Mouse (Mus musculus) heart, embryonic 14.5 days (tissue): ENCODE results near the gene Ccdc63. TPM values are rescaled to one million over a fixed set of nuclear protein-coding genes. Genes with fewer than 3 reads are reported as not detected.

ENCODE experiments used
- ATAC-seq: fragments of 200-750 bp; cut with Nextera tagmentation; 2 replicates; pipeline ENCODE4 v1.8.0; 2017; ENCODE audit warnings: low read depth, moderate TSS enrichment; ENCODE audit not compliant: insufficient number of reproducible peaks, insufficient read depth, low FRiP score
- H3K27ac ChIP-seq, 2 experiments: fragments of 200-500 bp in 1 of 2; fragments of 300-500 bp in 1 of 2; sonication (generic) in 1 of 2; replicated peaks in 1 of 2; 2 replicates each; pipeline ENCODE4 v1.5.1; 2012 to 2014; ENCODE audit warnings: low read depth in 2 of 2, low read length in 2 of 2, control low read depth in 1 of 2, mild to moderate bottlenecking in 1 of 2, mixed read lengths in 1 of 2; ENCODE audit not compliant: control insufficient read depth in 1 of 2, insufficient read depth in 1 of 2
- H3K27me3 ChIP-seq: fragments of 300-500 bp; sonication (generic); 2 replicates; pipeline ENCODE4 v1.6.1; 2014; ENCODE audit warnings: mild to moderate bottlenecking, low read length, control low read depth; ENCODE audit not compliant: control insufficient read depth, insufficient read depth
- H3K36me3 ChIP-seq: fragments of 300-500 bp; sonication (generic); 2 replicates; pipeline ENCODE4 v1.6.1; 2014; ENCODE audit warnings: mild to moderate bottlenecking, control low read depth, low read length, mixed read lengths; ENCODE audit not compliant: control insufficient read depth, insufficient read depth
- H3K4me1 ChIP-seq, 2 experiments: fragments of 200-500 bp in 1 of 2; fragments of 300-500 bp in 1 of 2; sonication (generic) in 1 of 2; 2 replicates each; pipeline ENCODE4 v1.6.1; 2012 to 2014; ENCODE audit warnings: low read length in 2 of 2, control low read depth in 1 of 2, mixed read lengths in 1 of 2; ENCODE audit not compliant: control insufficient read depth in 2 of 2, insufficient read depth in 2 of 2
- H3K4me2 ChIP-seq: fragments of 300-500 bp; sonication (generic); 2 replicates; pipeline ENCODE4 v1.6.1; 2014; ENCODE audit warnings: mild to moderate bottlenecking, low read length
- H3K4me3 ChIP-seq, 2 experiments: fragments of 200-500 bp in 1 of 2; fragments of 300-500 bp in 1 of 2; sonication (generic) in 1 of 2; 2 replicates each; pipeline ENCODE4 v1.5.1; 2012 to 2014; ENCODE audit warnings: low read length in 2 of 2, mild to moderate bottlenecking in 2 of 2, control low read depth in 1 of 2, low read depth in 1 of 2, moderate library complexity in 1 of 2; ENCODE audit not compliant: control insufficient read depth in 1 of 2, insufficient read depth in 1 of 2
- H3K9ac ChIP-seq: fragments of 300-500 bp; sonication (generic); 2 replicates; pipeline ENCODE4 v1.6.1; 2014; ENCODE audit warnings: mild to moderate bottlenecking, low read length
- H3K9me3 ChIP-seq: fragments of 300-500 bp; sonication (generic); 2 replicates; pipeline ENCODE4 v1.6.1; 2016; ENCODE audit warnings: low read length, control low read depth; ENCODE audit not compliant: control insufficient read depth
- WGBS: fragments of 180-500 bp; shearing (Covaris S2); extraction: QIAGEN DNeasy Blood & Tissue Kit; methylation state at CpG from one replicate; pipeline ENCODE4 v1.1.7; 2014; 5-methylcytosine and 5-hydroxymethylcytosine counted together
- polyA plus RNA-seq: library from polyadenylated mRNA; unstranded; fragments of >200 nt; fragmentation: Nextera tagmentation; extraction: Ambion mirVana; gene quantifications from 2 replicates; pipeline ENCODE4 v1.2.1, GENCODE M21; 2014

Gene Ccdc63
- polyA plus RNA-seq, 1 experiment from 2014 or later = 0.85 TPM

DNA sequence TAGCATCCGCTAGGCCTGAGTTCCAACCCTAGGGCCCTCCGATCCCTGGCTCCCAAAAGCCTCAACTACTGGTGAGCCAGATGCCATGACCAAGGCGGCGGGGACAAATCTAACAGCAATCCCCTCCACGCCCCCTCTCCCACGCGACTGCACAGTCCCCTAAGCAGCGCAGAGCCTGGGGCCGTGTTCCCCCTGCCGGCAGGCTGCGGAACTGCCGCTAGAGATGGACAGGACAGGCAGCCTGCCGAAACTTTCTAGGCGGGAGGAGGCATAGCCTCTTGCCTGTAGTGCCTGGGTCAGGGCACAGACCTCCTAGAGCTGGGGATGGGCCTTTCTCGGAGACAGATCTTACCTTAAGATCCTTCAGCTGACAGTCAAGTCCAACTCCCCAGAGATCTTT, 49.6 kb downstream of the Ccdc63 start:
- H3K36me3 ChIP-seq = no peaks in the 10 kb centered on the region
- no peak overlapping the region for H3K4me2 ChIP-seq
- 0 out of 2 replicates have a peak overlapping the region, but pooled peaks have one; percentile 5 for H3K9ac ChIP-seq
- no peaks in the 10 kb centered on the region for H3K27me3 ChIP-seq
- WGBS = 26% methylated on average over 15 of the region's 15 CpGs
- 0 out of 2 replicates have a peak, but pooled peaks cover 3% of the 10 kb centered on the region for H3K9me3 ChIP-seq
- no peak overlapping the region for H3K4me3 ChIP-seq
- H3K27ac ChIP-seq = peak overlapping the region; percentile 5 to 96; a peak in 2 of 4 replicates
- peaks cover 21 to 28% of the 10 kb centered on the region in 2 experiments for H3K4me1 ChIP-seq
- ATAC-seq = no peak

DNA sequence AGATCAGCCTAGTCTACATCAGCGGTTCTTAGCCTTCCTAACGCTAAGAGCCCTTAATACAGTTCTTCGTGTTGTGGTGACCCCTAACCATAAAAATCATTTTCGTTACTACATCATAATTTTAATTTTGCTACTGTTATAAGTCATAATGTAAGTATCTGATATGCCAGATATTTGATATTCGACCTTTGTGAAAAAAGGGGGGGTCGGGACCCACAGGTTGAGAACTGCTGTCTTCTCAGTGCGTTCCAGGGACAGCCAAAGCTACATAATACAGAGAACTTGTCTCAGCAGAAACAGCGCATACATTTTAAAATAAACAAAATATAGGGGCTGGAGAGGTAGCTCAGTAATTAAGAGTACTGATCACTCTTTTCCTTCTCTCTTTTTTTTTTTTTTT, 51.0 kb downstream of the Ccdc63 start:
- no peak overlapping the region for H3K27ac ChIP-seq
- WGBS = 83% methylated on average over 8 of the region's 8 CpGs
- H3K36me3 ChIP-seq = no peaks in the 10 kb centered on the region
- no peak overlapping the region for H3K4me3 ChIP-seq
- peaks cover 30 to 31% of the 10 kb centered on the region in 2 experiments for H3K4me1 ChIP-seq
- ATAC-seq = no peak
- no peaks in the 10 kb centered on the region for H3K27me3 ChIP-seq
- 0 out of 2 replicates have a peak, but pooled peaks cover 3% of the 10 kb centered on the region for H3K9me3 ChIP-seq
- H3K9ac ChIP-seq = no peak overlapping the region
- no peak overlapping the region for H3K4me2 ChIP-seq

DNA sequence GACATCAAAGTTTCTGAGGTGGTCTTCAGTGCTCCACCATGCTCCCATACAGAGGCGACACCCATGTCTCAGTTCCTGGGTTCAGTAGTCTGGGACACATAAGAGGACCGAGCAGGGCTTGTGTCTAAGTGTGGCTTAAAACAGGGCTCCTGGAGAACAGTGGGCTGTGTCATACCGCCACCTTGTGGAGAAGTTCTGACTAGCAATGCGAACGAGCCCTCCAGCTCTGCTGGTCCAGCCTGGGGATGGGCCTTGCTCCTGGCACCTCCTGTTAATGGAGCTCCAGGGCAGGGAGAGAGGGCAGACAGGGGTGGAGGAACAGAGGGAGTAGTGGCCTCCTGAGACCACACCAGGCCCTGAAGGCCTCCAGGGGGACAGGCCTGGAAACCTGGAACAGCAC, 51.7 kb downstream of the Ccdc63 start:
- H3K27me3 ChIP-seq = no peaks in the 10 kb centered on the region
- peaks cover 26 to 30% of the 10 kb centered on the region in 2 experiments for H3K4me1 ChIP-seq
- H3K9me3 ChIP-seq = 0 out of 2 replicates have a peak, but pooled peaks cover 3% of the 10 kb centered on the region
- no peak overlapping the region for H3K4me2 ChIP-seq
- H3K4me3 ChIP-seq = no peak overlapping the region
- no peak for ATAC-seq
- H3K9ac ChIP-seq = no peak overlapping the region
- 4% methylated on average over 5 of the region's 5 CpGs for WGBS
- no peak overlapping the region for H3K27ac ChIP-seq
- no peaks in the 10 kb centered on the region for H3K36me3 ChIP-seq

DNA sequence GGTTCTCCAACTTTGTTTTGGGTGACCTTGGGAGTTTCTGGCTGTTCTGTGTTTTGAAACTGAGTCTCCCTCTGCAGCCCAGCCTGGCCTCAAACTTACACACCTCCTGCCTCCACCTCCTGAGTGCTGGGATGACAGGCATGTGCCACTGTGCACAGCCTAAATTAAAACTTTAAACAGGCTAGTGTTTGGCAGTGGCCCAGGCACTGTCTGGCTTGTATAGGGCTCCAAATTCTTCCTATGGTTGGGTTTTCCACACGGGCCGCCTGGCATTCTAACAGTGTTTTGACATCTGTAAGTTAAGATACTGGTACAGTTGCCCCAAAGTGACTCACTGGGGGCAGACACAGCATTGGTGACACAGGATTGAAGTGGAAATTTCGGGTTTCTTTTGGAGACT, 54.5 kb downstream of the Ccdc63 start:
- Histone ChIP-seq H3K27ac (peak overlapping the region; percentile 45 to 70), H3K9me3 (no peaks in the 10 kb centered on the region), H3K36me3 (no peaks in the 10 kb centered on the region), H3K4me3 (no peak overlapping the region), H3K4me1 (peaks cover 11 to 20% of the 10 kb centered on the region in 2 experiments), H3K9ac (peak overlapping the region; percentile 56; the same call in 1 of the 2 replicates), H3K4me2 (no peak overlapping the region), H3K27me3 (no peaks in the 10 kb centered on the region)
- no peak for ATAC-seq
- WGBS = 44% methylated on average over 3 of the region's 3 CpGs

DNA sequence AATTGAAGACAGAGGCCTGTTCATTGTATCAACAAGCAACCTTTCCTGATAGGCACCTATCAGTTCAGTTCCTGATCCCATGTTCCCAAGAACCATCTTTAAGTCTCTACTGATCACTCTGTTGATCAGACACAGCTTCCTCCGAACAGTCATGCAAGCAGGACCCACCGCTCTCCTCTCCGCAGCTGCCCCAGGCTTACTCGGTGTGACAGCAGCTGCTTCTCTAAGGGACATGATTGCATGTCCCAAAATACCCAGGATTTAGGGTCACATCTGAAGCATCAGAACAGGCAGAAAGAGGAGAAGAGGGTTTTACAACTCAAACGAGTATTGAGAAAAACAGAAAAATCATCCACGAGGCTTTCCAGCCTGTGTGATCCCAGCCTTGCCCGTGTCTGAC, 55.3 kb downstream of the Ccdc63 start:
- H3K4me1 ChIP-seq = peaks cover 13 to 24% of the 10 kb centered on the region in 2 experiments
- H3K4me2 ChIP-seq = peak overlapping the region; percentile 48
- H3K9ac ChIP-seq = peak overlapping the region; percentile 56
- H3K36me3 ChIP-seq = no peaks in the 10 kb centered on the region
- no peak for ATAC-seq
- no peaks in the 10 kb centered on the region for H3K9me3 ChIP-seq
- no peak overlapping the region for H3K4me3 ChIP-seq
- H3K27ac ChIP-seq = peak overlapping the region in 1 of 2 experiments; percentile 70; a peak in 2 of 4 replicates
- no peaks in the 10 kb centered on the region for H3K27me3 ChIP-seq
- 63% methylated on average over 7 of the region's 7 CpGs for WGBS

DNA sequence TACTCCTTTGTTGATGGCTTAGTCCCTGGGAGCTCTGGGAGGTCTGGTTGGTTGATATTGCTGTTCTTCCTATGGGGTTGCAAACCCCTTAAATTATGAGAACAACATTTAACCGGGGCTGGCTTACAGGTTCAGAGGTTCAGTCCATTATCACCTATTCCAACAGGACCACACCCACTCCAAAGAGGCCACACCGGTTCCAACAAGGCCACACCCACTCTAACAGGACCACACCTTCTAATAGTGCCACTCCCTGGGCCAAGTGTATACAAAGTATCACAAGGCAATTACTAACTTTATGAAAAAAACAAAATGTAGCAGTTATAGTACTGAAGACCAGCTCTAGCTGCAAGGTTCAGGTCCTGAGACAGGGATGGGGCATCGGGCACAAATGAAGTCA, 56.2 kb downstream of the Ccdc63 start:
- no peaks in the 10 kb centered on the region for H3K27me3 ChIP-seq
- H3K27ac ChIP-seq = no peak overlapping the region
- no peak overlapping the region for H3K4me2 ChIP-seq
- H3K9me3 ChIP-seq = no peaks in the 10 kb centered on the region
- peaks cover 13 to 24% of the 10 kb centered on the region in 2 experiments for H3K4me1 ChIP-seq
- no peak overlapping the region for H3K9ac ChIP-seq
- ATAC-seq = no peak
- no peak overlapping the region for H3K4me3 ChIP-seq
- 56% methylated on average over 3 of the region's 3 CpGs for WGBS
- no peaks in the 10 kb centered on the region for H3K36me3 ChIP-seq

DNA sequence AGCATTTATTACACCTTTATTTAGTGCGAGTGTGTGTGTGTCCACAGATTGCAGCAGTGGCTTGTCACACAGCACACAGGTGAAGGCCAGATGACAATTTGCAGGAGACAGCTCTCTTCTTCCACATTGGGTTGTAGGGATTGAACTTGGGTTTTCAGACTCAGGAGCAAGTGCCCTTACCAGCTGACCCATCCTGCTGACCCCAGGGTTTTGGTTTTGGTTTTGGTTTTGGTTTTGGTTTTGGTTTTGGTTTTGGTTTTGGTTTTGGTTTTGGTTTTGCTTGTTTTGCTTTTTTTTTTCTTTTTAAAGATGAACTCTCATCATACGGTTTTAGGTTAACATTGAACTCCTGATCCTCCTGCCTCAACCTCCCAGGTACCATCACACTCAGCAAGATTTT, 57.3 kb downstream of the Ccdc63 start:
- no peak overlapping the region for H3K4me2 ChIP-seq
- no peaks in the 10 kb centered on the region for H3K9me3 ChIP-seq
- no peak overlapping the region for H3K4me3 ChIP-seq
- H3K36me3 ChIP-seq = no peaks in the 10 kb centered on the region
- H3K4me1 ChIP-seq = peaks cover 13 to 24% of the 10 kb centered on the region in 2 experiments
- ATAC-seq = no peak
- no peak overlapping the region for H3K27ac ChIP-seq
- no peak overlapping the region for H3K9ac ChIP-seq
- WGBS = 97% methylated on average over 2 of the region's 2 CpGs
- H3K27me3 ChIP-seq = no peaks in the 10 kb centered on the region

DNA sequence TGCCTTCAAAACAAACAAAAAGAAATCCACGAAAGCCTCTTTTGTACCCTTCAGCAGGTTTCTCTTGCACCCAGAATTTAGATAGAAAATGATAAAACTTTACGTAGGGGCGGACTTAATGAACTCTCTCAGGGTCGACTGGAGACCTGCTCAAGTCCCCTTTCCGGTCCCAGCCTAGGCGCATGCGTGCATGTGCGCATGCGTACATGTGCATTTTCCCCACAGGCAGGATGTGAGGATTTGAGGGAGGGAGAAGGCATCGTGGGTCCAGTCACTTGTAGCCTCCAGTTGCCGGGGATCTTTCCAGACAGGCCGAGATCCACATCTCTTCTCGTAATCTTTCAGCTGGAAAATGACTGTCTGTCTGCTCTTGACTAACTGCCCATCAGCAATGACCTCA, 59.2 kb downstream of the Ccdc63 start:
- Histone ChIP-seq H3K36me3 (no peaks in the 10 kb centered on the region), H3K4me1 (peaks cover 15 to 25% of the 10 kb centered on the region in 2 experiments), H3K4me2 (no peak overlapping the region), H3K4me3 (no peak overlapping the region), H3K9ac (no peak overlapping the region), H3K9me3 (no peaks in the 10 kb centered on the region), H3K27me3 (no peaks in the 10 kb centered on the region), H3K27ac (no peak overlapping the region)
- 83% methylated on average over 13 of the region's 13 CpGs for WGBS
- no peak for ATAC-seq
